Mouse (Mus musculus) cortical plate, adult 2 months (tissue): ENCODE measurements at regions not wholly inside any gene's neighbourhood (a gene's known extent, or its start where the extent isn't known, plus 50 kb on each side); places are given as distances from the start of the nearest gene placed in this dataset.
"Not testable (repeated sequence)": the region's sequence is repeated elsewhere in the genome, so short reads cannot be mapped to it uniquely, and the experiment has no call there.

Experiments used
- H3K27ac ChIP-seq: fragments of 200-500 bp; 2 replicates; pipeline ENCODE4 v1.5.1; 2012; ENCODE audit warnings: low read length, control low read depth, inconsistent platforms; ENCODE audit not compliant: insufficient read depth
- H3K4me1 ChIP-seq: fragments of 200-500 bp; 2 replicates; pipeline ENCODE4 v1.6.1; 2011; ENCODE audit warnings: low read length; ENCODE audit not compliant: control insufficient read depth, insufficient read depth
- H3K4me3 ChIP-seq: fragments of 200-500 bp; 2 replicates; pipeline ENCODE4 v1.5.1; 2011; ENCODE audit warnings: mild to moderate bottlenecking, low read length, control low read depth; ENCODE audit not compliant: insufficient read depth
- CTCF ChIP-seq: fragments of 200-500 bp; IDR thresholded peaks from 2 replicates; pipeline ENCODE4 v1.5.1; 2011; ENCODE audit warnings: mild to moderate bottlenecking, control low read depth, low read length; ENCODE audit not compliant: insufficient read depth; ENCODE audit errors: extremely low read depth
- POLR2A ChIP-seq: fragments of 200-500 bp; IDR thresholded peaks from 2 replicates; pipeline ENCODE4 v1.6.1; 2011; ENCODE audit warnings: mild to moderate bottlenecking, low read length, control low read depth; ENCODE audit not compliant: insufficient read depth; ENCODE audit errors: extremely low read depth

DNA sequence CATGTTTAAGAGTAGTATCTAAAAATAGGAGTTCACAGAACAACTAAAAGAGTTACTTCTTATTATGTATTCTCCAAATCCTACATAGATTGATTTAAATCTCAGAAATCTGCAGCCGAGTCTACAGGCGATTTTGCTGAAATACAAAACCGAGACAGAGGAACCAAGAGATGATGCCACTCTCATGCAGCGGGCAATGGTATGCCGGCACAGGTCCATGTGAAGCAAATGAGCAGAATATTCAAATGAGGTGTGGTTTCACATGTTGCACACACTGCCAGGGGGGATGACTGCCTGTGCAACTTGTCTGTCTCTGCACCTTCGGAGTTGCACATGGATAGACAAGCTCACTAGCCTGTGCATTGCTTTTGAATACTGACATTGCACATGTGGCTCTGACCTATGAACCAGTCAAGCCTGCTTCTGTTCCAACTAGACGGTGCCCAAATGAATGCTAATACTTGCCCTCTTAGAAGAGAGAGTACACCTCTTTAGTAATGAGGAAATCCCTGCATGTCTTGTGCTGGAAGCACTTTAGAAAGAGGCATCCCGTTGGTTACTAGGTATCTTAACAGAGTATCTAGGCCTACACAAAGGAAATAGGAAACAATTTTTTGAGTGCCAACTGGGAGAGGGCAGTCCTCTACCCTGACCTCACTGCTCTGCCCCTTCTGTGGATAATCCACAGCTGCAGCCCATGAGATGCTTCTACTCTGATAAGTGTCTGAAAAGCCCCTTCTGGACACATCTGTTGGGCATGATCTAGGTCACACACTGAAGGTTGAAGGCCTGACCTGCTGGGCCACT, 787.4 kb upstream of the Pou3f3 start:
- no peak overlapping the region for H3K27ac ChIP-seq
- TF ChIP-seq CTCF (no peak), POLR2A (no peak)
- H3K4me3 ChIP-seq: no peak overlapping the region
- no peaks in the 10 kb centered on the region; the same call in 1 of the 2 replicates for H3K4me1 ChIP-seq

DNA sequence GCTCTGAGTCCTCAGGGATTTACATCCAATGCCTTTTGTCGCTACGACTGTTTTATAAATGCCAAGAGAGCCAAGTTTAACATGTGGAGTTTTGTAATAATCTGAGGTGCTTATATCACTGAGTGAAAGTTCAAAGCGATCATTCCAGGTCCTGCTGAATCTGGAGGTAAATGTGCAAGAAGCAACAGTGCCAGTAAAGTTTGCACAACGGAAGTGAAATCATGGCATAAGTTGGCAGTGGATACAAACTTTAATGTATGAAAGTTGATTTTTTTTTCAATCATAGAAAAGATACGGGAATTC, 786.8 kb upstream of the Pou3f3 start:
- no peaks in the 10 kb centered on the region; the same call in 1 of the 2 replicates for H3K4me1 ChIP-seq
- no peak overlapping the region for H3K4me3 ChIP-seq
- no peak for TF ChIP-seq CTCF
- TF ChIP-seq POLR2A: no peak
- no peak overlapping the region for H3K27ac ChIP-seq

DNA sequence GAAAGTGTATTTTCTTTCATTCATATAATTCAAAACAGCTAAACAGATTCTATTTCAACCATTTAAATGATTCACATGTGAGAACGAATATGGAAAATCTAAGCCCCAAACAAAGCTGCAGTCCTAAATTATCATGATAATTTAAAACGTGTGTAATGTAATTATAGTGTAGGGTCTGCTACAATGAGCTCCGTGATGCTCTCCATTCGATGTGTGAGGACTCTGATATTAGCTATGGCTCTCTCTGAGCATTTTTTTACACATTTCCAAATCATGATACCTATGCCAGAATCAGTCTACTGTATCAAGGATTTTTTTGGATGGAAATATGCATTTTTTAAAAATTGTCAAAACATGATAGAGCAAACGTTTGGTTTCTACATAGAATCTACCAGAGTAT, 785.8 kb upstream of the Pou3f3 start:
- no peak overlapping the region for H3K4me3 ChIP-seq
- H3K27ac ChIP-seq: no peak overlapping the region
- H3K4me1 ChIP-seq: no peaks in the 10 kb centered on the region; the same call in 1 of the 2 replicates
- no peak for TF ChIP-seq CTCF
- no peak for TF ChIP-seq POLR2A

DNA sequence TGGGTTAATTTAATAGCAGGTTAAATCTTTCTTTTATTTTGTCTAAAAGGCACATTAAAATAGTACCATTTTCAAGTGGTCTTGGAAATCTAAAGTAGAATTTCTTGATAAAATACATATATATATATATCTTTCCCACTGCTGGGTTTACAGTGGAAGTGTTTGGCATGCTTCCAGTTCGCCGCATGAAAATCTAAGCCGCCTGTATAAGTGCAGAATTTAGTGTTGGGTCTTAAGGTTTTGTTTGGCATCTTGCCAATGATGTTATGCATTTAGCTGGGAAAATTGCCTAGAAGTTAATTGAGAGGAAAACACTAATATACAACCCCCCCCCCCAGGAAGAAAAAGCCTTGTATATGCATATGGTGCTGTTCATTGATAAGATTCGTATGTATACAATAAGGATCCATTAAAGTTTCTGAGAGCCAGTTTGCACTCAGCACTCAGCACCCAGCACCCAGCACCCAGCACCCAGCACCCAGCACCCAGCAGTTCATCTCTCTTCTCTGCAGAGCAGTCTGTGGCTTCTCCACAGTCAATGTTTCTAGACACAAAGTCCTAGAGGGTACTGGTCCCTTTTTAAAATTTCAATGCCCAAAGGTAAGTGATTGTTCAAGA, 778.7 kb upstream of the Pou3f3 start:
- TF ChIP-seq POLR2A: no peak
- no peak for TF ChIP-seq CTCF
- H3K4me3 ChIP-seq: no peak overlapping the region
- H3K4me1 ChIP-seq: no peaks in the 10 kb centered on the region
- no peak overlapping the region for H3K27ac ChIP-seq

DNA sequence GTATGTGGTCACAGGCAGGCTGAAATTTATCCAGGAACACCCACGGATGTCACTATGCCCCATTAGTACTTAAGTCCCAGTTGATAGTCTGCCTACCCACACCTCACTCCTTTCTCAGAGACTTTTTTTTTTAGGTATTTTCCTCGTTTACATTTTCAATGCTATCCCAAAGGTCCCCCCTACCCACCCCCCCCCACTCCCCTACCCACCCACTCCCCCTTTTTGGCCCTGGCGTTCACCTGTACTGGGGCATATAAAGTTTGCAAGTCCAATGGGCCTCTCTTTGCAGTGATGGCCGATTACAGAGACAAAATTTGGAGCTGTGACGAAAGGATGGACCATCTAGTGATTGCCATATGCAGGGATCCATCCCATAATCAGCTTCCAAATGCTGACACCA, 777.8 kb upstream of the Pou3f3 start:
- not testable (repeated sequence) for H3K27ac ChIP-seq, H3K4me1 ChIP-seq, H3K4me3 ChIP-seq

DNA sequence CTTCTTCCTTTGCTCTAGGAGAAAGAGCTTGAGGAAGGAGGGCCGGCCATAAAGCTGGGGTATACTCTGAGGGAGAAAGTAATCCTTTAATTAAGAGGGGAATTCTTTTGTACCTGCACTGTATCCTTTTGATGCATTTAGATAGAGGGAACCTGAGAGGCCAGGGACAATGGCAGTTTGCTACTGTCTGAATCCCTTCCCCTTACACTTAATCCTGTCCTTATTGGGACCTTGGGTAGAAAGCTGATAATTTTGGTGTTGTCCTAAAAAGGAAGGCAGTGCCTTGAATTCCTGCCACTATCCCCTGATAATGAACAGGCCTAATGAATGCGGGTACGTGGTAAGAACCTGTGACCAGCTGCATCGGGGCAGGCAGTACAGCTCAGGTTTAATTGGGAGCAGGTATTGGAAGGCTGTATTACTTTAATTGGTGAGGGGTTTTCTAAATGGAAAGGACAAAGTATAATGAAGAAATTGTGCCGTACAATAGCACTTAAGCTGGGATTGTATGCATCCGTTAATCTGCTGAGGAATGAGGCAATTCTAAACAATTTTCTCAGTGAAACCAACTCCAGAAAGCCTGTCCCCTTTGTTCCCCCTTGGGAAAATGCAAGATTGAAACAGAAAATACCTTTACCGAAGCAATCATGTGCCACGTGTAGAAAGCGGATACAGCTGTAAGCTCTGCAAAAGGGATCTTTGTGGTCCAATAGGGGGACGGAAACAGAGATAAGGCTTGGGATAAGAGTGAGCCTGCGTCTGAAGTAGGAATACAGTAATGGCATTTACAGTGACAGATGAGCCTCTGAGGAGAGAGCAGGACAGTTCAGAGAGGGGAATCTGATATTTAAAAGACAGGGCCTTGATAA, 776.9 kb upstream of the Pou3f3 start:
- Histone ChIP-seq H3K4me3 (no peak overlapping the region), H3K27ac (no peak overlapping the region), H3K4me1 (no peaks in the 10 kb centered on the region)
- TF ChIP-seq POLR2A (no peak), CTCF (no peak)

DNA sequence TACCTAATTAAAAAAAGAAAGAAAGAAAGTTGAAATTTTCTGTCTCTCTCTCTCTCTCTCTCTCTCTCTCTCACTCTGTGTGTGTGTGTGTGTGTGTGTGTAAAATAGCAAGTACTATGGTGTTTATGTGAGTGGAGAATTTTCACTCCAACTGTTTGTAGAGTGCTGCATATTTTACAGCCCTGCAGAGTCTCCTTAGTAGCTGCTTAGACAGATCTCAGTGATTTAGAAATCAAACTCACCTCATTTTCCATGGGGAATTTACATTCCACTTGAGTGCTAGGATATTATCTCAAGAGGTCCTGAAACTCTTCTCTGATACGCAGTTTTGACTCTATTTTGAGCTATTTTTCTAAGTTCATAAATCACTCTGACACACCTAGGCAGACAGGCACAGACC, 761.8 kb upstream of the Pou3f3 start:
- Histone ChIP-seq H3K4me3 (no peak overlapping the region), H3K27ac (no peak overlapping the region), H3K4me1 (no peaks in the 10 kb centered on the region)
- no peak for TF ChIP-seq CTCF
- TF ChIP-seq POLR2A: no peak

DNA sequence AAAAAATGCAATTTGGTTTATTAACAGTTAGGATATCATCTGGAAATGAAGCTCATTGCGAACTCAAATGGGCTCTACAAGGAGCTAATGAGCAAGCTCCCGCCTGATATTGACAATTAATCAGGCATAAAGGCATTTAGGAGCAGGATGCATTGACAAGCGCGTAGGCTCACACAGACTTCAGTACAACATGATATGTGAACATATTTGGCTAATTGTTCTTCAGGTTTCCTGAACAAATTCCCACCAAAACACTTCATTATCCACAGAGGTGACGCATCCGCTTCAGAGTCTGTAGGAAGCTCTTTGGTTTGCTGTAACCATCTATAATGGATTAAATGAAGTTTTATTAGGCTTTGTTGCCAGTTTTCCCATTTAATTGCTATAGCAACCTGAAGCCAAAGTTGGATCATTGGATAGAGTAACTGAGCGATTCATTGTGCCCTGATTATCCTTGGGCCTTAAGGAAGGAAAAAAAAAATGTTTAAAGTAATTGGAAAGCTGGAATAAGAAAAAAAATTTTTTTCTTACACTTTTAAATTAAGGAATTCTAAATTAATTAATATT, 759.6 kb upstream of the Pou3f3 start:
- Histone ChIP-seq H3K4me1 (no peaks in the 10 kb centered on the region), H3K4me3 (no peak overlapping the region), H3K27ac (no peak overlapping the region)
- no peak for TF ChIP-seq POLR2A
- TF ChIP-seq CTCF: no peak

DNA sequence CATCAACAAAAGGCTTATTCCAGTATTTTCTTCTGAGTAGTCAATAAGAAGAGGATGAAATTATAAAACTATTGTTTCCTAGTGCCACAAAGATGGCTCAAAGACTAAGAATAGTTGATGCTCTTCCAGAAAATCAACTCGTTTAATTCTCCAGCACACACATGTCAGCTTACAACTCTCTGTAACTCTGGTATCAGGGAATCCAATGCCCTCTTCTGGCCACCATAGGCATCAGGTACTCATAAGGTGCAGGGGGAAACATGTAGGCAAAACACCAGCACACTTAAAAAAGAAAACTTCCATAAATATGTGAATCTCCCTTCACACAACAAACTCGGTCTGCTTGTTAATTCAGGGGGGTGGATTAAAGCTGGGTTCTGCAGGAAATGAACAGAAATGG, 734.6 kb upstream of the Pou3f3 start:
- no peak overlapping the region for H3K27ac ChIP-seq
- TF ChIP-seq CTCF: peak; percentile 9; the same call in 1 of the 2 replicates
- no peak for TF ChIP-seq POLR2A

More for the DNA sequence above, 734.6 kb upstream of the Pou3f3 start:
- Histone ChIP-seq H3K4me1 (no peaks in the 10 kb centered on the region), H3K4me3 (no peak overlapping the region)
